Mouse (Mus musculus): ENCODE data around the gene Adgrb3.

The Adgrb3 gene

GRCm38 (mm10) chr1:25178347-25179130, 651.0 kb downstream of the Adgrb3 start:
- ATAC-seq (ENCODE audit: insufficient number of reproducible peaks, low FRiP score, low TSS enrichment) = no peak

GRCm38 (mm10) chr1:25167120-25167519, 662.4 kb downstream of the Adgrb3 start:
- peak; percentile 9; the same call in 1 of the 2 replicates for ATAC-seq (ENCODE audit: insufficient number of reproducible peaks, low FRiP score, low TSS enrichment)

GRCm38 (mm10) chr1:25166036-25166796, 663.3 kb downstream of the Adgrb3 start:
- ATAC-seq (ENCODE audit: insufficient number of reproducible peaks, low FRiP score, low TSS enrichment) = peak; percentile 74

GRCm38 (mm10) chr1:25163561-25163960, 665.9 kb downstream of the Adgrb3 start:
- ATAC-seq (ENCODE audit: insufficient number of reproducible peaks, low FRiP score, low TSS enrichment) = no peak

- no peak for ATAC-seq (ENCODE audit: insufficient number of reproducible peaks, low FRiP score, low TSS enrichment)
Observed at GRCm38 (mm10) chr1:25146206-25146605, 683.3 kb downstream of the Adgrb3 start.

- ATAC-seq (ENCODE audit: insufficient number of reproducible peaks, low FRiP score, low TSS enrichment) = no peak
Observed at GRCm38 (mm10) chr1:25132150-25132824, 697.2 kb downstream of the Adgrb3 start.

GRCm38 (mm10) chr1:25115512-25115911, 714.0 kb downstream of the Adgrb3 start:
- no peak for ATAC-seq (ENCODE audit: insufficient number of reproducible peaks, low FRiP score, low TSS enrichment)

GRCm38 (mm10) chr1:25107500-25108101, 721.9 kb downstream of the Adgrb3 start:
- no peak for ATAC-seq (ENCODE audit: insufficient number of reproducible peaks, low FRiP score, low TSS enrichment)

GRCm38 (mm10) chr1:25106679-25107078, 722.8 kb downstream of the Adgrb3 start:
- no peak for ATAC-seq (ENCODE audit: insufficient number of reproducible peaks, low FRiP score, low TSS enrichment)

- ATAC-seq (ENCODE audit: insufficient number of reproducible peaks, low FRiP score, low TSS enrichment) = peak; percentile 83
Observed at GRCm38 (mm10) chr1:25105367-25105766, 724.1 kb downstream of the Adgrb3 start.

GRCm38 (mm10) chr1:25088010-25088719, 741.3 kb downstream of the Adgrb3 start:
- ATAC-seq (ENCODE audit: insufficient number of reproducible peaks, low FRiP score, low TSS enrichment) = no peak

- peak; percentile 94 for ATAC-seq (ENCODE audit: insufficient number of reproducible peaks, low FRiP score, low TSS enrichment)
Observed at GRCm38 (mm10) chr1:25085616-25086372, 743.7 kb downstream of the Adgrb3 start.

- ATAC-seq (ENCODE audit: insufficient number of reproducible peaks, low FRiP score, low TSS enrichment) = no peak
Observed at GRCm38 (mm10) chr1:25082377-25082776, 747.1 kb downstream of the Adgrb3 start.

GRCm38 (mm10) chr1:25081265-25081849, 748.1 kb downstream of the Adgrb3 start:
- no peak for ATAC-seq (ENCODE audit: insufficient number of reproducible peaks, low FRiP score, low TSS enrichment)

GRCm38 (mm10) chr1:25079395-25079794, 750.1 kb downstream of the Adgrb3 start:
- no peak for ATAC-seq (ENCODE audit: insufficient number of reproducible peaks, low FRiP score, low TSS enrichment)

- no peak for ATAC-seq (ENCODE audit: insufficient number of reproducible peaks, low FRiP score, low TSS enrichment)
Observed at GRCm38 (mm10) chr1:25075952-25076351, 753.6 kb downstream of the Adgrb3 start.

- ATAC-seq (ENCODE audit: insufficient number of reproducible peaks, low FRiP score, low TSS enrichment) = no peak
Observed at GRCm38 (mm10) chr1:25063964-25064363, 765.5 kb downstream of the Adgrb3 start.

- ATAC-seq (ENCODE audit: insufficient number of reproducible peaks, low FRiP score, low TSS enrichment) = no peak
Observed at GRCm38 (mm10) chr1:25060935-25061334, 768.6 kb downstream of the Adgrb3 start.

GRCm38 (mm10) chr1:25060191-25060590, 769.3 kb downstream of the Adgrb3 start:
- ATAC-seq (ENCODE audit: insufficient number of reproducible peaks, low FRiP score, low TSS enrichment) = peak; percentile 53; the same call in 1 of the 2 replicates

Measured in cerebellum, adult (tissue).